Mouse (Mus musculus) erythroid progenitor cell, adult 5-6 weeks (primary cell): Measurements from ENCODE around the gene Rpusd1. TPM values are rescaled to one million over a fixed set of nuclear protein-coding genes. Genes with fewer than 3 reads are reported as not detected.
"Not testable (repeated sequence)": the region's sequence is repeated elsewhere in the genome, so short reads cannot be mapped to it uniquely, and the experiment has no call there.

Experiments
- ATAC-seq: replicated peaks from 2 replicates; pipeline ENCODE4 v1.8.0; 2016; ENCODE audit warnings: moderate number of reproducible peaks, mild to moderate bottlenecking, moderate TSS enrichment, inconsistent platforms; ENCODE audit not compliant: poor library complexity, low FRiP score, severe bottlenecking
- total RNA-seq, 2 experiments: library from RNA; stranded (forward) in 1 of 2; stranded (reverse) in 1 of 2; fragments of 150-400 nt in 1 of 2; fragments of 186-747, 209-891 nt in 1 of 2; gene quantifications; 2 replicates each; pipeline versions ENCODE4 v1.2.3 to v1.2.4; 2015 to 2017; ENCODE audit warnings: low replicate concordance in 2 of 2

Rpusd1 gene
- total RNA-seq, 2 experiments from 2014 or later, result 2.1 to 3.7 TPM

DNA sequence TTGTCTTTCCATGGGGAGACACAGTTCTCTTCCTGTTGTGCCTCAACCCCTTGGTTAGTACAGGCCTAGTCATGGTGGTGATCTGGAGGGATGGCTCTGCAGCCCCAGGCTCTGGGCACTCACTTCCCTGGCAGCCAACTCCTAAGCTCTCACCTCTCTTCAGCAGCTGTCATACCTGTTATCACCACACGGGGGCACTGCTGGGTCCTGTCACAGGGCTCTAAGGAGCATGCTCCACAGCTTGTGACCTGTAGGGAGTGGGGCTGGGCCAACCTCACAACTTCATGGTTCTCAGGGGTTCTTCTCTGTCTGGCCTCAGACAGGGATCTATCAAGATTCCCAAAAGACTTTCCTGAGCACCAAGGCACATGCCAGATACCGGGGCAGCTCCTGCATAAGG is 4.6 kb downstream of the Rpusd1 start:
- ATAC-seq, result no peak

DNA sequence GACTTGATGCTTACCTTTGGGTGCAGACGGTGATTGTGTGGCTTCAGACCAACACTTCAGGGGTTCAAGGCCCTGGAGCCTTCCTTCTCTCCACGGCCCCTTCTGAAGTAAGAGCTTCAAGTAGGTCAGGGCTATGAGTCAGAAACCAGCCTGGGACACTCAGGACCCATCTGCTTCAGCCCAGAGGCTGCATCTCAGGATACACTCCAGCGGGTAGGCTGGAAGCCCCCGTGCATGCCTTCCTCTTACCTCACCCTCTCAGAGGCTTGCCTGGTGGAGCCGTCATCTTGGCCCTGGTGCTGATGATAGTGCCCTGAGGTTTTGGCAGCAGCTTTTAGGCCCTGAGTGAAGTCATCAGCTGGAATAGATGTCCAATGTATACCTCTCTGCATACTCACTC is 7.8 kb downstream of the Rpusd1 start:
- no peak for ATAC-seq

DNA sequence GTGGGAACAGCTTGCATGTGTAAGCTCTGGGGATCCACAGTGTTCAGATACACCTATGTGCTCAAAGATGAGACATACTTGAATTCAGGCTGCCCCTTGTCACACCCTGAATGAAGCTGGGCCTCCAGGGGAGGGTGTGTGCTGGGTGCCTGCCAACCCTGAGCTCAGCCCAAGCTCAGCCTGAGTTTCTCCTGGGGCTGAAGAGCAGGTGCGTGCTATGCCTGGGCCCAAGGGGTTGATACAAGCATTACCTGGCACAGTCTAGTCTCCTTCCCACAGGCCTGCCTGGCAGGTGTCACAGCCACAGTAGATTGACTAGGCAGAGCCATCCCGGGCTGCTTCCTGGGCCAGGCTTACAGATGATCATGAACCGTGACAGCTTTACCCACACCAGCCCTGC is 8.3 kb downstream of the Rpusd1 start, which contains the start of gene Mslnl:
Gene Mslnl, plus strand, starts transcription at position 298 of the 400 bp plus-strand sequence.
- ATAC-seq, result no peak

DNA sequence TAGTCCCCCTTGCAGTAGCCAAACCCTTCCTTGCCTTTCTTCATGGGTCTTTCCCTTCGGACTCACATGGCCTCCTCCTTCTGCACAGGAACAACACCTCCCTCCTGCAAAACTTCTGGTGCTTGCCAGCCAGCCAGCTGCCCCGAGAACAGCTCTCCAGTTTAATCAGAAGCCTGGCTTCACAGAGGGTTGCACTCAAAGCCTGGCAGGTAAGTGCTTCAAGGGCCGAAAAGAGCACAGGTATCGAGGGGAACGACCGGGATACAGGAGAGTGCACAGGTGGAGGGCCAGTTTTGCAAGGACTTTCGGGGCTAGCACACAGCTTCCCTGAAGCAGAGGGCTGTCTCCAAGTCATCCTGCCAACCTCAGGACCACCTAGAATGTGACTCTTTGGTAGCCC is 11.4 kb downstream of the Rpusd1 start:
- ATAC-seq, result no peak

DNA sequence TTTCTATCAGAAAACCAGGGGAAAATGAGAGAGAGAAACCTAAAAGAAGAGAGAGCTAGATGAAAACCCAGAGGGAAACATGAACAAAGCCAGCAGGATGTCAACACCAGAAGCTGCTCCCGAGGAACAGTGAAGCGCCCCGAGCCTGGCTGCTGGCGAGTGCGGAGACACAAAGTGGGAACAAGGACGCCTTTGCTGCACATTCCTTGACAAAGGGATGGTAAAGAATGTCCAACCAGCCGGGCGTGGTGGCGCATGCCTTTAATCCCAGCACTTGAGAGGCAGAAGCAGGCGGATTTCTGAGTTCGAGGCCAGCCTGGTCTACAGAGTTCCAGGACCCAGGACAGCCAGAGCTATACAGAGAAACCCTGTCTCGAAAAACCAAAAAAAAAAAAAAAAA is 14.0 kb downstream of the Rpusd1 start:
- not testable (repeated sequence) for ATAC-seq

DNA sequence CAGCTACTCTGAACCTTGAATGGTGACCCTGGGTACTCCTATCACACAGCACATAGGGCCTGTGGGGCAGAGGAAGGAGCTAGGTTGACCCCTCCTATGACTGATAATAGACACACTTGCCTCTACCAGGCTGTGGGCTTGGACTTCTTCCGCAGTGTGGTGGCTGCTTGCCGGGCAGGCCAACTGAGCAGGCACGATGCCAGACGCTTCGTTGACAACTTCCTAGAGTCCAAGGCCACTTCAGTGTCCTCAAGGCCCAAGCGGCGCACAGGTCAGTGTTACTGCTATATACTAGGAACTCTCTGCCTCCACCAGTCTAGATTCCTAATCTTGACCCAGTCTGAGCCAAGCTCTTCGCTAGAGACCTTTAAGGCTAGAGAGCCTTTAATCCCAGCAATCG is 16.4 kb downstream of the Rpusd1 start:
- ATAC-seq, result no peak

DNA sequence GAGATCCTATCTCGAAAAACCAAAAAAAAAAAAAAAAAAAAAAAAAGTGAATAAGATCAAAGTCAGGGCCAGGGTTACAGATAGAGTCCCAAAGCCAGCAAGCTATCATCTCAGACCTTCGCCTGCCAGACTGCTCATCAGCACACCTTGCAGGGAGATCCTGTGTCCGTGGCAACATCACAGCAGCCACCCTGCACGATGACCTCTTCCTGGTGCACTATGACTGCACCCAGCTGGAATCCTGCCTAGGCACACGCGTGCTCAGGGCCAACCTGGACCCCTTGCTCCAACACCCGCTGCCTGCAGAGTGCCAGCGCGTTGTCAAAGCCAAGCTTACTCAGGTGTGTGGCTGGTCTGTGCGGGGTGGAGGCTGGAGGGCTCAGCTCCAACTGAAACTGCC is 16.8 kb downstream of the Rpusd1 start:
- no peak for ATAC-seq

DNA sequence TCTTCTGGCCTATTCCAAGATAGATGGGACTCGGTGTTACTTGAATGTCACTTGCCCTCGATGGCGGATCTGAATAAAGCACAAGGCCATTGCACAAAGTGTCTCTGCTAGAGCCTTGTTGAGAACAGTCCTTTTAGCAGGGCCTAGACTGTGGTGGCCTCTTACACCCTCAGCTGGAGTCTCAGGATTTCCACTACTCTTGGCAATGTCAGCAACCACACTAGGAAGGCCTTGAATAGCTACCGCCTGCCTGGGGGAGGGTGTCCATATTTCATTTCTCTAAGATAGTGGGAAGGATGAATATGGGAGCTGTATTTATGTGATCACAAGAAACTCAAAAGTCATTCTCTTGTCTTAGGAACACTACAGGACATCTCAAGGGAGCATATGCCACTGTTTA is 20.8 kb downstream of the Rpusd1 start:
- no peak for ATAC-seq

DNA sequence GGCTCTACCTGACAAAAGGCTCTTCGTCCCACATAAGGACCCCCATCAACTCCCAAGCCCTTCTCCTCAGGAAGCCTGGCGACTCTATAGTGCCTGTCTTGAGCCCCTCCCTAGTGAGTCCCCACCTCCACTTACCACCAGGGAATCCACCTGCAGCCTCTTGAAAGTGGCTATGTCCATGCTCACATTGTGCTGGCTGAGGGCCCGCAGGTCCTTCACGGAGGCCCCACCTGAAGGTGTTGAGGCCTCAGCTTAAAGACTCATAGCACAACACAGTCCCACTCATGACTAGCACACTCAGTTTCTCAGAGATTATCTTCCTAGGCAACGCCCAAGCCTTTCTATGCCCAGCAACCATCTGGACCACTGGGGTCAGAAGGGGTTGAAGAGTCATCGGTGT is 21.8 kb downstream of the Rpusd1 start:
- no peak for ATAC-seq

DNA sequence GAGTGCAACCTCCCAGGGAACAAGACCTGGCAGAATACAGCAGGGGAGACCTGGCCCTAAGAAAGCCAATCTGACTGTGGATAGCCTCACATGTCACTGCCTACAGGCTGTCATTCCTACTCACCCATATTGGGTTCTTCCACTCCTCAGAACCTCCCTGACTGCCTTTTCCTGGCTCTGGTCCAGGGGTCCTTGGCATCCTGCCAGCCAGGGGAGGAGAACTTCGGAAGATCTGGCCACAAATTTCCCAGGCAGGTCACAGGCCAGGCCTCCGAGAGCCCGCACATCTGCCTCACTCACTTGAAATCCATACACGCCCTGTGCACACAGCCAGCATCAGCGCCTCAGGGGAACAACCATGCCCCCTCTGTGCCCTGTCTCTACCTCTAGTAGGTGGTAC is 24.0 kb downstream of the Rpusd1 start:
- no peak for ATAC-seq

DNA sequence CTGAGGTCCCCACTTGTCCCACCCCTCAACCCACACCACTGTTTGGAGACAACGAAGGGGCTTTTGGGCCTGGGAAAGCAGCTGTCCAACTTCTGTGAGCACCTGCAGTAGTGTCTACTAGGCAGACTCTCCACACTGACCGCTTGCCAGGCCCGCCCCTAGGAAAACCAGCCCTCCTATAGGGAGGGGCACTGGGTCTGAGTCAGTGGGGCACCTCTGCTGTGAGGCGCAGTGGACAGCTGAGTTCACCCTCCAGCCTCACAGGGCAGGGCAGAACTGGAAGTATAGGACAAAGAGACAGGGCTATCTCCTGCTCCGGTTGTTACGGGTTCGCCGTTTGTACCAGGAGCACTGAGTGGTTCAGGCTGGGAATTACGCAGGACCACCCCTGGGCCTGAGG is 26.8 kb downstream of the Rpusd1 start, which contains the start of gene Msln:
Gene Msln, minus strand, starts transcription at position 138 of the 400 bp plus-strand sequence.
- no peak for ATAC-seq

DNA sequence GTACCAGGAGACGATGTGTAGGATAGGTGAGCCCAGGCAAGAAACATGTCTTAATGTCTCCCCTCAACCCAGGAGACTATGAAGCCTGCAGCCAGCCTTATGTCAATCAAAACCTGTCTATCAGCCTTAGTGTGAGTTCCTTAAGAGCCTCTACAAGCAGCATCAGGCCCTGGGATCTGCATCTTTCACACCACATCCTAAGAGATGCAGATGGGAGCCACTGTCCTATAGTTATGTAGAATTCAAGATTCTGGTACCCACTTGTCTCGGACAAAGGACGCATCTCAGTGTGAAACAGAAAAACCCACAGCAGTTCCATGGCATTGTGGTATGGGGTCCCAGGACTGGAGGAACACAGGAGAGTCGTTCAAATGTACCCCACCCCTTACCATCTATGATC is 27.6 kb downstream of the Rpusd1 start:
- ATAC-seq, result no peak

DNA sequence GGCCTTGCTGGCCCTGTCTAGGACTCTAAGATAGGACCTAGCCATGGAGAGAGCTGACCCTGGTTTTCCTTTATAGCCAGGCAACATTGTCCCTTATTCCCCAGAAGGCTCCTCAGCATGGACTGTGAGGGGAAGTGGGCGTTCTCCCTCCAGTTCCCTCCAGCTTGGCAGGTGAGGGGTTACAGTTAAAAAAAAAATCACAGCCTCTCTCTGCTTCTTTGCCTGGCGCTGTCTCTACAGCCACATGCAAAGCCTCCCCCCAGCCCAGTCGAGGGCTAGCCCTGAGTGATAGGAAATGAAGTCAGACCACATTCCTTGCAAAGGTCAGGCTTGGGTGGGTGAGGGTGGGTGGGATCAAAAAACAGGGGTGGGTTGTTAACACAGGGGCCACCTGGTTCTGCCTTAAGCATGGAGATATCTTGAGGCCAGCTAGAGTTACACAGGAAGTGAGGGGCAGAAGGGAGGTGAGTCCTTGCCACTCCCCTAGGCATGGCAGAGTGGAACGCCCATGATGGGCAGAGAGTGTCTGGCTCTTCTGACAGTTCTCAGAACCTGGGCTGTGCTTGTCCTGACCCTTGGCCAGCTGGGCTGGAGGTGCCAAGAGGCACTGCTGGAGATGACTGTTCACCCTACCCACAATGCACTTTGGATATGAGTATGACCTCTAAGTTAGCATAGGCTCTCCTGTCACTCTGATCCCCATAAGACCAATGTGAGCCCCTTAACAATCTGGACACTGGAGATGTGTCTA is 28.3 kb downstream of the Rpusd1 start:
- ATAC-seq, result no peak

DNA sequence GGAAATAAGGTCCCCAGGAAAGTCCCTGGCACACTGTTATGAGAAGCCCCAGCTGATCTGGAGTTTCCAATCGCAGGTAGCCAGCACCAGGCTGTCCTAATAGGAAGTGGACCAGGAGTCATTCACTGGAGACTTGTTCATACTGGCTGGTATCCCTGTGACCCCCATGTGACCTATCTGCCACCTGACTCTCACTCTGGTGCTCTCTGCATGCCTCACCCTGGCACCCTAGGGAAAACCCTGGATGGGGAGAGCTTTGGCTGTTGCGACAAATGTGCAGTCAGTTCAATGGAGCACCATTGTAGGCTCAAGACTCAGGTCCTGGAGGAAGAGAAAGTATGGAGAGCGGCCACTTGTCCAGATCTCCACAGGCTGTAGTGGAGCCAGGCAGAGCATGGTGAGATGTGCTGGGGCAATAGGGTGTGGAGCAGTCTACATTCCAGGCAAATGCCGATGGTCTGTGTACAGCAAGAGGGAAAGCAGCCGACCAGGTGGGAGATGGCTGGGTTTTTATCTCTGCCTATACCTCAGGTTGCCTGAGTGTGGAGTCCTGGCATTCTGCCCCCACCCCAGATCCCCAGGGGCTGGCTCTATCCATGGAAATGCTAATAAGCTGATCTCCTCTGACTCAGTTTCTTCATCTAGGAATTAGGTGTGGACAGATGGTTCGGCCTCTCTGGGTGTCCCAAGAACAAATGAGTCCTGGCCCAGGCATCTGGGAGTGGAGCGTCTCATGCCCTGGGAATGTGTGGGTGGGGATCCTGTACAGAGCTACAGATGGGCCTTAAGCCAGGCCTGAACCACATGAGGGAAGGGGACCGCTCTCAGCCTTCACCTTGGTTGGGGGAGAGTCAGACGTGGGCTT is 29.1 kb downstream of the Rpusd1 start:
- no peak for ATAC-seq

DNA sequence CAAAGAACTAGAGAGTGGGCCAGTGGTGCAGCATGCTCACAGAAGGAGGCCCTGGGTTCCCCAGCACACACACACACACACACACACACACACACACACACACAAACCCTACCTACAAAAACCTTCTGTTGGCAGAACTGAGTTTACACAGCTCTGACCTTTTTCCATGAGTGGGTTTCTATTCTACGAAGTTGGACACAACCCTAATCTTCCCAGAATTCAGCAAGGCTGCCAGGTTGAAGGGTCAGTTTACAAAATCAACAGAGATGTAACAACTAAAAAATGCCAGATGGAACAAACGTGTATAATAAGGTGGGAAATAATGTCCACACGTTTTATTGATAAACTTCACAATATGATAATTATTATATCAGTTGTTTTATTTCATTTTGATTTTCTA is 30.2 kb downstream of the Rpusd1 start:
- no peak for ATAC-seq

DNA sequence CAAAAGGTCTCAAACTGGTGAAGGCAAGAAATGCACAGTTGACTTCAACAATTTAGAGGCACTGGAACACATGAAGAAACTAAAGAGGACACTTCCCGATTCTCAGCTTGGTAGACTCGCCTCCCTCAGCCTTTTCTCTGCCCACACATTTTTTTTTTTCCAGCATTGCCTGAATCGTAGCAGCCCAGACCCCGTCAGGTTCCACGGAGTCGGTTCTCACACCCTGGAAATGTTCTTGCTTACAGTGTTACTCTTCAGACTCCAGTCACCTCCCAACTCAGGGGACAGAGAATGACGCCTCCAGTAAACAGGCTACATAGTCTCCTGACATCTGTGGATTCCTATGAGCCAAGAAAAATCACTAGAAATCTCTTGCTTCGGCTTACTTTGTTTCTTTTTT is 32.7 kb downstream of the Rpusd1 start:
- ATAC-seq, result no peak

DNA sequence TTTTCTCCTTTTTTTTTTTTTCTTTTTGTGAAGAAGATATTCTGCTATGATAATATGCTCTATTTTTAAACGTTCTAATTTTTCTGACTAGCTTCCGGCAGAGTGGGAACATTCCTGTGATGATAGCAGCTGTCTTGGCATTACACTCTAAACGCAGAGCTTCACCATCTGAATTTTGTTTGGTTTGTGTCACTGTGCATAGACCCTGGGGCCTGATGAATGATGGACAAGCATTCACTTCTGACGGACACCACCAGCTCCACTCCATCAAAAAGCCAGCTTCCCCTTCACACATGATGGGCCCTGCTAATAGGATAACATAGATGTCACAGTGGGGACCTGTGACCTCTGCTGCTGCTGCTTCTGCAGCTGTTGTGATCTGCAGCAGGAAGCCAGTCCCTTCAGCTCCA is 34.1 kb downstream of the Rpusd1 start:
- no peak for ATAC-seq

DNA sequence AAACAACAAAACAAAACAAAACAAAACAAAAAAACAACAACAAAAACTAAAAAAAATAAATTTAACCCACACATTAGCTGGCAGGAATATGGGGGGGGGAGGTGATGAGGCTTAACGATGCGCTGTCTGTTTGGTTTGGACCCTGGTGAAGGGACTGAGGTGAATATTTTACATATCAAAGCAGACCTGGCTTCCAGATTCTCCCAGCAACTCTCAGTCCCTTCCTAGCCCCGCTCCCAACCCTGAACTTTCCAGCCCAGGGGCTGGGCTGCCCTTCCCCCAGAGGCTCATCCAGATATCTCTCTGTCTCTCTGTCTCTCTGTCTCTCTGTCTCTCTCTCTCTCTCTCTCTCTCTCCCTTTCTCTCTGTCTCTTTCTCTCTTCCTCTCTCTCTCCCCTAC is 35.1 kb downstream of the Rpusd1 start:
- ATAC-seq, result no peak

DNA sequence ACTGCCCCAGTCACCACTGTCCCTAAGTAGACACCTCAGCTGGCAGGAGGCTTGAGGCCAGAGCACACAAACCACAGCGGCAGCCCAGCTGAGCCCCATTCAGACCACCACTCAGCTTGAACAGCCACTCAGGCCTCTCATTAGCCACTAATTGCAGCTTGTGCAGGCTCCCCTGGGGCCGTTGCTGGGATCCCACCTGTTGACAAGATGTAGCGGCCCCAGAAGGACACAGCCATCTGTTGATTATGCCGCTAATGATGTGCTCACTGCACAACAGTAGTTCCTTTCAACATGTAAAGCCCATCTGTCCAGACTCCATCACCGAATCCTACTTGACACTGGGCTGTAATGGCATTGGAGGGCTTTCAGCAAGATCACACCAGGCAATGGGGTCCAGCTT is 38.4 kb downstream of the Rpusd1 start:
- ATAC-seq, result no peak

DNA sequence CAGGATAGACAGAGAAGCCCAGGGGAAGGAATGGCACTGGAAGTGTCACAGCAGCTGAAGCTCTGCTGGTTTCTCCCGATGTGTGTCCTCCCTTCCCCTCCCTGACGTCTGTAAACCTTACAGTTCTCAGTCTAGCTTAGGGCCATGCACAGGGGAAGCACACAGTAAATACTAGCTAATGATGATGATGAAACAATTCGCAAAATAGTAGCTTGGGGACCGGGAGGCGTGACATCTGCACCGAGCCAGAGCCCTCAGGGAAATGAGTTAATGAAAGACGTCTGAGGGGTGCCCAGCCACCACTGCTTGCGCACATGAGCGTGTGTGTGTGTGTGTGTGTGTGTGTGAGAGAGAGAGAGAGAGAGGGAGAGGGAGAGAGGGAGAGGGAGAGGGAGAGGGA is 41.9 kb downstream of the Rpusd1 start:
- no peak for ATAC-seq

DNA sequence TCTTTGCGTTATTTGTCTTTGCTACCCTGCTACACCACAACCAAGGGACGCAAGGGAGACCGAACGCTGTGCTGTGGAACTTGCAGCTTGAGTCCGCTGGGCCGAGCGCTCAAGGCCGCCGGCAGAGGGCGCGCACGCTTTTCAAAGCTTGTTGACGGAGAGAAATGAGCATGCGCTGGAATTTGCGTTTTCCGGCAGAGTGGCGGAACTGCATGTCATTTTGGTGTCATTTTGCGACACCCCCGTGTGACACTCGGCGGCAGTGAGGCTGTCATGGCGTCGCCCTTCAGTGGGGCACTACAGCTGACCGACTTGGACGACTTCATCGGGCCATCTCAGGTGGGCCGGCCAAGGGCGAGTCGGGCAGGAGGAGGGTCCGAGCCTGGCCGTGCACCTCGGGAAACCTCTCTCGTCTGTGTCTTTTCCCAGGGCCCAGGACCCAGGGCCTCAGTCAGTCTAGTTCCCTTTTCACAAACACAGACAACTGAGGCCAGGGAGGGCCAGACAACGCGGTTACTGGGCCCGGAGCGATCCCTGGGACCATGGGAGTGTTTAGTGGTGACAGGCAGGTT is 46.2 kb downstream of the Rpusd1 start, which contains the start of gene Narfl:
Gene Narfl, plus strand, starts transcription at position 228 of the 572 bp plus-strand sequence.
- peak; percentile 99 for ATAC-seq
